Mouse (Mus musculus) kidney, adult 11 months (tissue): ENCODE results near the gene Ctcfl.

ENCODE experiments used
- DNase-seq: peaks from one replicate; pipeline ENCODE4 v3.0.0; 2022

Ctcfl gene

DNA sequence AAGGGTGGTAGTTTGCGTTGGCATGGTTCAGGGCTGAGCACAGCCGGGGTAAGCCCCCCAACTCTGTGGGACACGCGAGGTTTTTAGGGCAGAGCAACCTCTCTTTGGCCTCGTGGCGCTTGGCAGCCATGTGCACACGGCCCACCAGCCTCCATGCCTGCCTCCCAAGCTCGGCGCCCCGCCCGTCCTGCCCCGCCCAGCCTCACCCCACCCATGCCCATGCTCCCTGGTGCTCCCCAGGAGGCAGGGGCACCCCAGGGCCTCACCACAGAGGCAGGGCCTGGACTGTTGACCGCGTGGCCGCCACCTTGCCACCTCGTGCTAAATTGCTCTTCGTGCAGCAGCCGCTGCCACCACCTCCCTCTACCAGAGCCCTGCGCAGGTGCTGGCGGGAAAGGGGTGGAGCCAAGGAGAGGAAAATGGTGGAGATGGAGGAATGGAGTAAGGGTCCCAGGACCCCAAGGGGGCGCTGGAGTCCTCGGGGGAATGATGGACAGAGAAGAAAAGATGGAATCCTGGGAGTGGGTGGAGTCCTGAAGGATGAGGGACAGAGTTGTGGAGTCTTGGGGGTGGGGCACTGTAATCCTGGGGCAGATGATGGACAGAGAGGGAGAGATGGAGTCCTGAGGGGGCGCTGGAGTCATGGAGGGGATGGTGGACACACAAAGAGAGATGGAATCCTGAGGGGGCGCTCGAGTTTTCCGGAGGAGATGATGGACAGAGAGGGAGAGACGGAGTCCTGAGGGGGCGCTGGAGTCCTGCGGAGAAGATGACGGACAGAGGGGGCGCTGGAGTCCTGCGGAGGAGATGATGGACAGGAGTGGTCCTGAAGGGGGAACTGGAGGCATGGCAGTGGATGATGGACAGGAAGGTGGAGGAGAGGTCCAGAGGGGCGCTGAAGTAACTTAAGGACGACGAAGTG lies at the start of gene Ctcfl:
Gene Ctcfl (minus strand): TSS at position 503 of the 922 bp plus-strand sequence.
- no peak for DNase-seq

DNA sequence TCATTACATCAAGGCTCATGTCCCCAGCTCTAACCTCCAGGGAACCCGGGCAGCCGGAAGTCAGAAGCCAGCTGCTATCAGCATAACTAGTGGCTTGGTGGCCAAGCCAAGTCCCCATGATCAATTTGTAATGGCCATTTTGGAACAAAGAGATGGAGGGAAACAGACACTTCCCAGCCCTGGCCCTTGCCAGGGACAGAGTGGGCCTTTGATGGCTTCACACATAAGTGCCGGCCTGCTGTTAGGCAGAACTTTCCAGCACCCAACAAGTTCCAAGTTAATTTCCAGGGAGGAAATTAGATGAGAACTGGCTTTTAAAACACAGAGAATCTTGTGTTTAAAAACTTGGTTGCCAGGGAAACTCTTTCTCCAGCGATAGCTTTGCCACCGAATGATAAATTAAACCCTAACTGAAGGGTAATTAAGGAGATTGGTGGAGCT lies 49.1 kb upstream of the Ctcfl start:
- peak; percentile 27 for DNase-seq

DNA sequence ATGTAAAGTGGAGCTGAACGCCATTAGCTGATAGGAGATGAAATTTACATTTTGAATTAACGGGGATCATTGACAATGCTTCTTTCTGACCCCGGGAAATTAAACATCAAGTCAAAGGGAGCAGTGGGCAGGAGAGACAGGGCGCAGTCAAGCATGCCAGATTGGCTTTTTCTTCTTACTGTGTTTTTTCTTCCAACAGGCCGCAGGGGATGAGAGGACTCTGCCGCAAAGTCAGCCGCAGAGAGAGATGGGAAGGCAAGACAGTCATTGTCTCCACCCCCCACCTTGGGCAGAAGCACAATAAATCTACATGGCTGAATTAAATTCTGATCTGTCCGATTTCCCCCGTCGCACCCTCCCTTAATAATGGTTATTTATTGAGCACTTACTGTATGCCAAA lies 46.0 kb upstream of the Ctcfl start:
- no peak for DNase-seq

DNA sequence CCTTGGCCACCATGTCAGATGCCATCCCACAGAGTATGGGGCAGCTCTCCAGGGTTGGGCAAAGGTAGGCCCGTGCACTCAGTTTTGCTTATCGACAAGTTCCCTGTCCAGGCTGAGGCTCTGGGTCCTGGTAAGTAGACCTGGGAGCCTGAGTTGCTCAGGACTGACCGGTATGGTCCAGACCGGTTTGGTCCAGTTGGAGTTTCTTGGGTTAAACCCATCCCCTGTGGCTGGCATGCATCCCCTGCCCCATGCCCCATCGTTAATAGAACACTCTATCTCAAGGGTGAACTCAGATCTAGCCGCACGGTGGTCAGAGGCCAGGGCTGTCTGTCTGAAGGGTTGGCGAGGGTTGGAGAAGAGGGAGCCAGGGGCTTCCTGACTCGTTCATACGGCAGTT lies 45.6 kb upstream of the Ctcfl start:
- DNase-seq, result peak; percentile 72

GRCm38 (mm10) chr2:173164358-173164757 lies 45.0 kb upstream of the Ctcfl start:
- DNase-seq, result no peak

- peak; percentile 87 for DNase-seq
Measured at GRCm38 (mm10) chr2:173163380-173163779, 44.1 kb upstream of the Ctcfl start.

DNA sequence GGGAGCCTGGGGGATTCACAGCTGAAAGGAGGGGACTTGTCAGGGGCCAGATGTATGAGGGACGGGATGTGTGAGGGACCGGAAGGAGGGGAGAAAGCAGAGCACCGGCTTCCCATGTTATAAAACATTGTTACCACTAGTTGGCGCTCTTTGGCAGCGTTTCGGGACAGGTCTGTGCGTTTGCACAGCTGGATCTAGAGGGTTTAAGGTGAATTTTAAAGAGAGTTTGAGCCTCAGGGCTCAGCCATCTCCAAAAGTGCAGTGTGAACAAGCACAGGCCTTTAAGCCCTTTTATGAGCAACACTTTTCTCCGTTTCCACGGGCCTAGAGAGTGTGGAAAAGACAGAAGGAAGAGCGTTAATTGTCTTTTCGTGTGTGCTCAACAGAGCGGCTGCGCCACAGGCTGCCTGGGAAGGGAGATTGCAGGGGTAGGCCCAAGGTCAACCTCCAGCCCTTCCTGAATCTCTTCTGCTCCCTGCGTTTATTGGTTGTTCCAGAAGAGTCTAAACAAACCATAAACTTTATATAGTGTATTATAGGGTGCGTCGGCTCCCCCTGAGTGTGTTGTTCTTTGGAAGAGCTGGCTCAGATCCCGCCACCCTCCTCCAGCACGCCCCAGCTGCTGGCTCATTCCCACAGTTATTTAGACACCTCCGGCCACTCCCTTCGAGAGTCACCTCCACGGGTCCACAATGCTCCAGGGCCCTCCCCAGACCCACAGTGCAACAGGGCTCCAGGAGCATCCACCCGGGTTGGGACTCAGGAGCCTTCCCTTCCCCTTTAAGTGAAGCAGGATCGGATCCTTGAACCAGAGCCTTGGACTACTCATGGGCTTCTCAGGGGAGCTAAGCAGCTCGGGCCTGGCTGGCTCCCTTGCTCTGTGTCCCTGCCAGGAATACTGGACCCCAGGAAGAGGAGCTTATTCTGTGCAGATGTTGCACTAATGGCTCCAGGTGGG lies 40.3 kb upstream of the Ctcfl start:
- DNase-seq, result peak; percentile 85

DNA sequence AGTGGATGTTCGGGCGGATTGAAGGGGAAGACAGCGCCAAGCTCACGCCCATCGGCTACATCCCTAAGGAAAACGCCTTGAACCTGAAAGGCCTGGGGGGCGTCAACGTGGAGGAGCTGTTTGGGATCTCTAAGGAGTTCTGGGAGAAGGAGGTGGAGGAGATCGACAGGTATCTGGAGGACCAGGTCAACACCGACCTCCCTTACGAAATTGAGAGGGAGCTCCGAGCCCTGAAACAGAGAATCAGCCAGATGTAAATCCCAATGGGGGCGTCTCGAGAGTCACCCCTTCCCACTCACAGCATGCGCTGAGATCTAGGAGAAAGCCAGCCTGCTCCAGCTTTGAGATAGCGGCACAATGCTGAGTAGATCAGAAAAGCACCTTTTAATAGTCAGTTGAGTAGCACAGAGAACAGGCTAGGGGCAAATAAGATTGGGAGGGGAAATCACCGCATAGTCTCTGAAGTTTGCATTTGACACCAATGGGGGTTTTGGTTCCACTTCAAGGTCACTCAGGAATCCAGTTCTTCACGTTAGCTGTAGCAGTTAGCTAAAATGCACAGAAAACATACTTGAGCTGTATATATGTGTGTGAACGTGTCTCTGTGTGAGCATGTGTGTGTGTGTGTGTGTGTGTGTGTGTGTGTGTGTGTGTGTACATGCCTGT lies 39.2 kb upstream of the Ctcfl start:
- DNase-seq, result no peak

DNA sequence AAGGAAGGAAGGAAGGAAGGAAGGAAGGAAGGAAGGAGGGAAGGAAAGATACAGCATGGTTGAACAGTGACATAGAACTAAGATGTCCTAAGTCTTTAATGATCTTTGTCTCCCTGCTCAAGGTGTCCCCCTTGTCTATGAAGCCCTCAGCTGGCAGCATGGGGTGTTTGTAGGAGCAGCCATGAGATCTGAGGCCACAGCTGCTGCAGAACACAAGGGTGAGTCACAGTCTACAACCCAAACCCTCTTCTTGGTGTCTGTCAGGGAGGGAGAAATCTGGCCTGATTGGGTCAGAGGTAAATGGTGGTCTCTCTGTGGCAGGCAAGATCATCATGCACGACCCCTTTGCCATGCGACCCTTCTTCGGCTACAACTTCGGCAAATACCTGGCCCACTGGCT lies 38.5 kb upstream of the Ctcfl start:
- DNase-seq, result no peak

DNA sequence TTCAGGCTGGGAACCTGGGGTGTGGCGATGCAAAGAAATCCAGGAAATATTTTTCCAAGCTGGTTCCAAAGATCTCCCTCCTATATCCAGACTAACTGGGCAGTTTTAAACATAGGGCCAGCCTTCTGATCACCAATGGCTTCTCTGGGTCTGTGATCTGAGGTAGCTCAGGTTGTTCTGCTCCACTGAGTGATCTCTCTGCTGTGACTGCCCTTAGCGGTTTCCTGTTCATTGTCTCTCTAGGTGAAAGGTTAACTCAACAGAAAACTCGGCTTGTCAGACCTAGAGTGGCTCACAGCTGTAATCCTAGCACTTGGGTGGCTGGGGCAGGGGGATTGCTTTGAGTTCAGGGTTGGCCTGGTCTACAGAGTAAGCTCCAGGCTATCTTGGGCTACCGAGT lies 38.1 kb upstream of the Ctcfl start:
- DNase-seq, result no peak

DNA sequence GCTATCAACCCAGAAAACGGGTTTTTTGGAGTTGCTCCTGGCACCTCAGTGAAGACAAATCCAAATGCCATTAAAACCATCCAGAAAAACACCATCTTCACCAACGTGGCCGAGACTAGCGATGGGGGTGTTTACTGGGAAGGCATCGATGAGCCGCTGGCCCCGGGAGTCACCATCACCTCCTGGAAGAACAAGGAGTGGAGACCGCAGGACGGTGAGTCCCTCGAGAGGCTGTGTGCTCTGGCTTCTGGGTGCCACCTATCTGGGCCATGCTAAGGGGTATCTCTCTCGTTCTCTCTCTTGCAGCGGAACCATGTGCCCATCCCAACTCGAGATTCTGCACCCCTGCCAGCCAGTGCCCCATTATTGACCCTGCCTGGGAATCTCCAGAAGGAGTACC lies 37.6 kb upstream of the Ctcfl start:
- no peak for DNase-seq

GRCm38 (mm10) chr2:173155907-173156306 lies 36.6 kb upstream of the Ctcfl start:
- DNase-seq, result no peak

- DNase-seq, result no peak
Measured at GRCm38 (mm10) chr2:173154962-173155361, 35.6 kb upstream of the Ctcfl start.

- no peak for DNase-seq
Measured at GRCm38 (mm10) chr2:173154513-173154912, 35.2 kb upstream of the Ctcfl start.

DNA sequence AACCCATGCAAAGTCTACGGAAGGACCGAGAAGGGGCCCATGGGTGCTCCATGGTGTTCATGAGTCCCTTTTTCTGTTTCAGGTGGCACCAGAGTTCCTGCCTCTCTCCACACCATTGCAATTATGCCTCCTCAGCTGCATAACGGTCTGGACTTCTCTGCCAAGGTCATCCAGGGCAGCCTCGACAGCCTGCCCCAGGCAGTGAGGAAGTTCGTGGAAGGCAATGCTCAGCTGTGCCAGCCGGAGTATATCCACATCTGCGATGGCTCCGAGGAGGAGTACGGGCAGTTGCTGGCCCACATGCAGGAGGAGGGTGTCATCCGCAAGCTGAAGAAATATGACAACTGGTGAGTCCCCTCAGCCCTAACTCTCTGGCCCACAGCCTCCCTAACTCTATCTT lies 33.9 kb upstream of the Ctcfl start:
- DNase-seq, result no peak

DNA sequence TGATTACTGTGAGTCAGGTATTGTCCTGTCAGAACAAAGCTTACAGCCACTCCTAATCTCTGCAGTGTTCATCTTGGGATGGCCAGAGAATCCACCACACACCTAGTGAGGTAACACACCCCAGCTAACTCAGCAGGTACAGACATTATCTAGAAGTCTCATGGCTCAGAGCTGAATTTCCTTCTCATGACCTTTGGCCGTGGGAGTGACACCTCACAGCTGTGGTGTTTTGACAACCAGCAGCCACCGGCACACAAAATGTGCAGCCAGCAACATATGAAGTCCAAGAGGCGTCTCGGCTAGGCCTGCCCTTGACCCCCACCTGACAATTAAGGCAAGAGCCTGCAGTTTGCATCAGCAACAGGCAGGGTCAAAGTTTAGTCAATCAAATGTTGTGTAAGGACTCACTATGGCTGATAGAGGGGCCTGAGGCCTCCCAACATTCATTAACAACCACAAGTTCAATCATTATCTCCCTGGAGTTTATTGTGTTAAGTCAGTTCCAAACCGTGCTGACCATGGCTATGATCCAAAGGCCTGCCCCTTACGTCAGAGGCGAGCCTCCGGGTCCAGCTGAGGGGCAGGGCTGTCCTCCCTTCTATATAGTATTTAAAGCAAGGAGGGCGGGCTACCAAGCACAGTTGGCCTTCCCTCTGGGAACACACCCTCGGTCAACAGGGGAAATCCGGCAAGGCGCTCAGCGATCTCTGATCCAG lies 33.3 kb upstream of the Ctcfl start, which contains the start of gene Pck1:
Gene Pck1 (plus strand): TSS at position 613 of the 716 bp plus-strand sequence.
- peak; percentile 96 for DNase-seq

GRCm38 (mm10) chr2:173151784-173152284 lies 32.5 kb upstream of the Ctcfl start:
- DNase-seq, result no peak

GRCm38 (mm10) chr2:173151352-173151751 lies 32.0 kb upstream of the Ctcfl start:
- DNase-seq, result no peak

GRCm38 (mm10) chr2:173148001-173148400 lies 28.7 kb upstream of the Ctcfl start:
- DNase-seq, result no peak

- no peak for DNase-seq
Measured at GRCm38 (mm10) chr2:173146728-173147127, 27.4 kb upstream of the Ctcfl start.

GRCm38 (mm10) chr2:173145808-173146207 lies 26.5 kb upstream of the Ctcfl start:
- DNase-seq, result no peak

- DNase-seq, result no peak
Measured at GRCm38 (mm10) chr2:173143611-173144010, 24.3 kb upstream of the Ctcfl start.
